Mouse (Mus musculus): Measurements from ENCODE around the gene Lnpep.
"Not testable (repeated sequence)": the region's sequence is repeated elsewhere in the genome, so short reads cannot be mapped to it uniquely, and the experiment has no call there.

The Lnpep gene

DNA sequence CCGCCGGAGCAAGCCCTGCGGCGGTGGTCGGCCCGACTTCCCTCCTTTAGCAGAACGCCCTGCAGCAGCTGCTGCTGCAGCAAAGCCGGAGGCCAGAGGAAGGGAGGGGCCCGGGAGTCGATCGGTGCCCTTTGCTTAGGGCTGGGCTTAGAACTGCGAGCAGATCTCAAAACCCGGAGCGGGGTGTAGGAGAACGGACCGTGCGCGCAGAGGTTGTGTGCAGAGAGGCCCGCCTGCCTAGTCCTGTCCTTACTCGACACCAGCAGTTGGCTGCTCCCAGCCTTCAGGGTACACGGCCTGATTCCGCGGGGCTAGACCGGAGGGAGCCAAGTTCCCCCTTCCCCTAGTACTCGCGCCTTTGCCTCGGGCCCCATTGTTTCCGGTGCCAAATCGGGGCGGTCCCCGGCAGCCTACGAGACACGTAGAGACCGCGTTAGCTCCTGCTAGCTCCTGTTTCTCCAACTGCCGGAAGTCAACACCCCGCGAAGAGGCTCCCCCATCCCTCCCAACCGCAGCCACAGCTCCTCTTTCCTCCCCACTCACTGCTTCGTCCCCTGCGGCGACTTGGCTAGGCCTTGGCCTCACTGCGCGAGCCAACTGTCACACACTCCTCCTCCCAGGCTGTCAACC is at the start of gene Lnpep:
Lnpep (minus strand) TSS at position 94 of the 630 bp plus-strand sequence.
- DNase-seq, result peak; percentile 94 to 96

DNA sequence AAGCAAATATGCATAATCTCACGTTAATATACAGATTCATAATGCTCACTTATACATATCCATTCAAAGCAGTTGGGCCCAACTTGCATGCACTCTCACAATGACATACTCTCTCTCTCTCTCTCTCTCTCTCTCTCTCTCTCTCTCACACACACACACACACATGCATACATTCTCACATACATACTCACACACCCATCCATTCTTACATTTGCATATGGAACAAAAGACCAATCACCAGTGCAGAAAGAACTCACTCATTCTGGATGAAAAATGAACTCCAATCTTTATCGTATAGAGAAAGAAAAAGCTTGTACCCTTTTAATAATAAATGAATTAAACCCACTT is 31.0 kb upstream of the Lnpep start:
- no peak for DNase-seq

- no peak for DNase-seq
These were observed 30.4 kb upstream of the Lnpep start for GRCm38 (mm10) chr17:17654997-17655828.

GRCm38 (mm10) chr17:17652570-17652969 is 27.7 kb upstream of the Lnpep start:
- no peak for DNase-seq

GRCm38 (mm10) chr17:17645738-17646137 is 20.9 kb upstream of the Lnpep start:
- peak in 1 of 2 experiments; percentile 67 for DNase-seq

DNA sequence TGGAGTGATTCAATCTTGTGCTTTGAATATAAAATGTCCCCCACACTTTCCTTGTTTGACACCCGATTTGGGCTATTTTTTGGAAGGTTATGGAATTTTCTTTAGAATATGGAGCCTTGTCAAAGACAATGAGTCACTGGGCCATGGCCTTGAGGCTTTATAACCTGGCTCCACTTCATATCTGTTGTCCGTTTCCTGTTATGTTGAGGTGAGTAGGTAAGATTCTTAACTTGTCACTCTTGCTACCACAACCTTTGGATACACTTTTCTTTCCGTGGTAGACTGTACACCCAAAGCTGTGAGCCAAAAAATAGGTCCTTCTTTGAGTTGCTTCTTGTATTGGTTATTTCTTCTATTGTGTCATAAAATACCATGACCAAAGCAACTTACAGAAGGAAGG is 12.5 kb upstream of the Lnpep start:
- no peak for DNase-seq

GRCm38 (mm10) chr17:17636147-17636546 is 11.3 kb upstream of the Lnpep start:
- no peak for DNase-seq

GRCm38 (mm10) chr17:17634033-17634432 is 9.2 kb upstream of the Lnpep start:
- no peak for DNase-seq

DNA sequence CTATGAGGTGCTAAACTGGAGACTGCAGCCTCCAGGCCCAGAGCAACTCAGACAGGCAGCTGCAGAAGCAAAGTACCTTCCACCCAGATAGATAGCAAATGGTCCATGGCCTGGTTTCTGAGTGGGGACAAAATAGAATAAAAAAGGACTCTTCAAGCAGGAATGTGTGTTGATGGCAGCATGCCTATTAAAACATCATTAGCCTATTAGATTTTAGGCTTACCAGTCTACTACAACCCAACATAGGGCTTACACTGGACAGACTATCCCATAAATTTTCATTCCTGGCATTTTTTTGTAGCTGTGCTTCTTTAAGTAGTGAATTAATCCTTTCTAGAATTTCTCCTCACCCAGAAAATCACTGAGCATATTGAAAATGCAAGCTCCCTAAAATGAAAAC is 7.1 kb upstream of the Lnpep start:
- no peak for DNase-seq

DNA sequence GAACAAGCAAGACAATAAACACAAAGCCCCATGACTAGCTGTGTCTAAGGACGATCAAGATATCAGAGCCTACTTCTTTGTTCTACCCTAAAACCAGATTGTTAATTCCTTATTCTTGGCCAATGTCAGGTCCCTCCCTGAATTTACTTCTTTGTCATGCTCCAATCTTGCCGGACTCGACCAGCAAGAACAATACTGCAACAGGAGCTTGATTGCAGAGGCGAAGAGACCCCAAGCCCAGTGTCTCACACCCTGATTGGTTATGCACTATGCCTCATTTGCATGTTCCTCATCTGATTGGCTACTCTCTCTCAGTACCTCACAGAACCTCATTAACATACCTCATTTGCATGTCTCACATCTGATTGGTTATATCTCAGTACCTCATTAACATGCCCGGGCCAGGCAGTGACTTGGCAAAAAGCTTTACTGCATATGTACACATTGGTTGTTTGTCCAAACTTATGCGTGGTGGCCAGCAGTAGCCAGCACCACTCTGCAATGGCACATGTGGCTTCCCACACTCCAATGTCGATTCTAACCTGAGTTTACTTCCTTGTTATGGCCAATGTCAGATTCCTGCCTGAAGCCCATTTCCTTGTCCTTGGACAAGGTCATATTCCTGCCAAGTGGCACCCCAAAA is 3.5 kb upstream of the Lnpep start:
- not testable (repeated sequence) for DNase-seq

GRCm38 (mm10) chr17:17627558-17627957 is 2.7 kb upstream of the Lnpep start:
- no peak for DNase-seq

- no peak for DNase-seq
These were observed 1.2 kb upstream of the Lnpep start for GRCm38 (mm10) chr17:17625887-17626679.

DNA sequence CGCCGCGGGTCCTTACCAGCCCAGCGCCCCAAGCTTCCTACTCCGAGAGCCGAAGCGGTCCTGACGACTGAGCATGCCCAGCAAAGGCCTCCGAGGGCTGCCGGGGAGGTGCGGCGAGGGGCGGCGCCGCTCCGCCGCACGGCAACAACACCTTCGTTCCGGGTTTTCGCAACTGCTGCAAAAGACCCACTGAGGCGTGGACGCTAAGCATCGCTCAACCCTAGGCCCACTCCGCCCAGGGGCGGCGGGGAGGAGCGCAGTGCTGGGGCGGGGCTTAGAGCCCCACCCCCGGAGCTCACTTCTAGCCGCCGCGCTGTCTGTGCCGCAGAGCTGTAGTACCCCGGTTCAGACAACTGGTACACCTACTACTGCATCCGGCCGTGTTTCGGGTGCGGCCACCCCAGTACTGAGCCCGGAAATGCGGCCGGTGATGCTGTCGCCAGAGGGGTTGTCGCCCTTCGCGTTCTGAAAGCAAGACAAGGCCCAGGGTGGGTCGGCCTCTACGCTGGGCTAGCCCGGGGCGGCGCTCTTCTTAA is 361 bp downstream of the Lnpep start:
- peak; percentile 95 to 97 for DNase-seq

- peak; percentile 66 to 69 for DNase-seq
These were observed 895 bp downstream of the Lnpep start for GRCm38 (mm10) chr17:17623890-17624420.

DNA sequence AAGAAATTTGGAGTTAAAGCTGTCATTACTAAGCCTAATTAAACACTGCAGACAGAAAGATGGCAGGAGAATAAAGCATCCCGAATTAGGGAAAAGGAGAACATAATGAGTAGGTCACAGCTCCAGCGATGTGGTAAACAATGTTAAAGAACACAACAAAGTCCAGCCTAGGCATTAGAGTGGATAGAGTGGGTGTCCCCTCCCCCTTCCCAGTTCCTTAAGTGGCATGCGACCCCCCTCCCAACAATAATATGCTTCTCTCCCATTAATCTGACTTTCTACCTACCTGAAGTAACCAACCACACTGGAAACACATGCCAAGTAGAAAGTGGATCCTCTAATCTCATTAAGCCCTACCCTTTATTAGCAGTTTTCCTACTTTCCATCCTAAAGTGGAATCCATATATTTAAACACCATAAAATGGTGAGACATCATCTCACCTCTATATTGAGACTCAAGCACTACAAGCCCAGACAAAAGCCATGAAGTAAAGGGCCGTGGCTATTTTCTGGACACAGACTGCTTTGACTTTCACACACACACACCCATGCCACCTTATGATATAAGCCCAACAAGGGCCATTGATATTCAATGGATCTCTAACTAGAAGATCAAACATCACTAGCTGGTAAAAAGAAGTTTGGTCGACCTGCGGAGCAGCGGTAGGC is 1.5 kb downstream of the Lnpep start:
- DNase-seq, result no peak

DNA sequence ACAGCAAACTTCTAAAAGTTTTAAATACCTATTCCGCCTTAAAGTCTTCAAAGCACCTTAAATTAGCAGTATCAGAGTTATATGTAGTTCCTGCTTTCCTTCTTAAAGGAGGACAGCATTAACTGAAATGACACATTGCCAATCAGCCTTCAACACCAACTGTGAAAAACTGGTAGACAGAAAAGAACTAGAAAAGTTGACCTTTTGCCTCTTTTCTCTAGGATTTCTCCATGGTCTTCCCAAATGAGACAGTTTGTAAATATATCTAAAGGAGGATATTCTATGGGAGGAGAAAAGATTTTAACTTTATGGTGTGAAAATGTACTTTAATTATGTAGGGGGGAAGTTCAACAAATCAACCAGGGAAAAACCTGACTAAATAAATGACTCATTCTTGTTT is 2.3 kb downstream of the Lnpep start:
- no peak for DNase-seq

DNA sequence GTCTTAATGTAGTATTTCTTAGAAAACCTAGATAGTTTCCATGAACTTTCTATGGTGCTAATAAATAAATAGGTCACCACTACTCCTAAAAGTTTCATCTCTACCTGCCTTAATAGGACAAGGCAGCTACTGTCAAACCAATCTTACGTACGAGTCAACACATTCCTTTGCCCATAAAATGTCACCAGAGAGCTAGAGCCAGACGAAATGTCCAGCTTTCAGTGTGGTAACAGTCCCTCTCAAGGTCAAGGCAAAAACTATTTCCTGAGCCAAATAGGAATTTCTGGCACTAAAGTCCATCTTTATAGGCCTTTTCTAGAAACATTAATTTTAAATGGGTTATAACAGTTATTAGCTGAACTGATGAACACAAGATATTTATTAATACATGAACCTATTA is 3.3 kb downstream of the Lnpep start:
- no peak for DNase-seq

GRCm38 (mm10) chr17:17618463-17618862 is 6.4 kb downstream of the Lnpep start:
- DNase-seq, result no peak

DNA sequence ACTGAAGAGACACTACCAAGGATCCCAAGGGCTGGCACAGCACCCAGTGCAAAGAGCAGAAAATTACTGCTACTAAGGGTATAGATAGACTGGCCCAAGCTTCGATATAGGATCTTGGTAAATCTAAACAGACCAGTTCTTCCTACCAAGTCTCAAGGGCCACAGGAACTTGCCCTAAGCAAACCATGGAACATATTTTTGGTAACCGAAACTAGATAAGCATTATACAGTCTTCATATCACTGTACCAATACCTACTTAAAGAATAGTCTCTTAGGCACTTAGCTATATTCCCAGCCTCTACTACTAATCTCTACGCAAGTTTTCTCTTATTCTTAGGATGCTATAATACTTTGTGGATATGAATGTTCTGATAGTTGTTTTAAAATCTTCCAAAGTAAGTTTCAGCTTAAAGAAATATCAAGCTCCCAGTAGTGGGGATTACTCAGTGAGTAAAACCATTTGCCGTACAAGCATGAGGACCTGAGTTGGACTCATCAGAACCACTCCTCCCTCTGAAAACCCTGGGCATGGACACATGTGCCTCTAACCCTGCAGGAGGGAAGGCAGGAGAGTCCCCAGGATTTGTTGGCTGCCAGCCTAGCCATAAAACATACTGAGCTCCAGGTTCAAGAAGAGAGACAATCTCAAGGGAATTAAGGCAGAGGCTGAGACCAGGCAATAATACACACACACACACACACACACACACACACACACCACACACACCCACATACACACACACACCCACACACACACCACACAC is 7.2 kb downstream of the Lnpep start:
- DNase-seq, result no peak

- DNase-seq, result no peak
These were observed 12.5 kb downstream of the Lnpep start for GRCm38 (mm10) chr17:17612336-17612735.

DNA sequence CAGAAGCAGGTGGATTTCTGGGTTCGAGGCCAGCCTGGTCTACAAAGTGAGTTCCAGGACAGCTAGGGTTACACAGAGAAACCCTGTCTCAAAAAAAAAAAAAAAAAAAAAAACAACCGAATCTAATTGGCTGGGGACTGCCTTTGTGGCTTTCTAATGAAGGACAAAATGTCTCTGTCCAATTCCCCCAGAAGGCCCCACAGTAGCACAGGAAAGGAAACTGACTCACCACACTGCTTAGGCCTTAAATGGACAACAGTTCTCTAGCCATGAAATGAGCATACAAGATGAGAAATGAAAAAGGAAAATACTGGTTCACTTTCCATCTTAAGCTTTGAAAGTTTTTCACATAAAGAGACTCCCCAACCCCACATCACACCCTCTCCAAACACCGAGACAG is 15.3 kb downstream of the Lnpep start:
- DNase-seq, result no peak
